8 mouse cellular contexts compared by ENCODE assay signal in genomic region chr17:42876001-42876903, GRCm38 (mm10). TPM values are rescaled to one million over a fixed set of nuclear protein-coding genes. Genes with fewer than 3 reads are reported as not detected.
A peak's percentile ranks its signal among the peaks of the same experiment; 100 is the strongest.
DNase-seq lines count a peak whose midpoint lies in the region; ATAC-seq and TF ChIP-seq lines count a peak whose summit lies in the region.

Cd2ap (minus strand) TSS chr17:42876665.

- no peak for TF ChIP-seq CTCF in cortical plate, adult 2 months (IDR thresholded peaks at IDR 0.05; ENCODE audit: extremely low read depth, insufficient read depth, low read length)

- peak; percentile 75 for ATAC-seq in activated CD4-positive, CD25-positive, alpha-beta regulatory T cell, adult 4 months
- peak; percentile 81 for ATAC-seq in inflammation-experienced regulatory T-cells, adult 6 months
- ATAC-seq in megakaryocyte-erythroid progenitor cell, adult 5-6 weeks (replicated peaks; ENCODE audit: low FRiP score, low TSS enrichment, poor library complexity, severe bottlenecking) = peak; percentile 86

- DNase-seq in gastrocnemius, postnatal 10 days = peak; percentile 99
- peak; percentile 92 to 98 for DNase-seq in left cerebral cortex, postnatal 10 days (ENCODE audit: extremely low spot score in 1 of 2, low spot score in 2 of 2)
- DNase-seq in right cerebral cortex, postnatal 25 days = peak; percentile 95
- peak; percentile 95 to 97 for DNase-seq in urinary bladder, postnatal 4 days (ENCODE audit: low spot score in 2 of 2)

- peak within 1 kb of the TSS; percentile 95 for H3K27ac ChIP-seq in cortical plate, adult 2 months (ENCODE audit: insufficient read depth, low read length)

- peak within 1 kb of the TSS; percentile 61 for H3K4me3 ChIP-seq in cortical plate, adult 2 months (ENCODE audit: insufficient read depth, low read length)

- intact Hi-C loops in left cerebral cortex, postnatal 10 days (cut with DNase I) = no loop called here

- peak; percentile 80 for TF ChIP-seq POLR2A in cortical plate, adult 2 months (IDR thresholded peaks at IDR 0.05; ENCODE audit: extremely low read depth, insufficient read depth, low read length)

- H3K4me1 ChIP-seq in cortical plate, adult 2 months (ENCODE audit: control insufficient read depth, insufficient read depth, low read length) = peaks cover 2% of the 10 kb centered on the region; the same call in 1 of the 2 replicates

RNA-seq across cellular contexts. Expression of gene Cd2ap, which starts in this region (rescaled TPM):
- polyA plus RNA-seq in activated CD4-positive, CD25-positive, alpha-beta regulatory T cell, adult 4 months (2017; shearing (Covaris generic)) = 10 to 100 TPM in 1 of 2 experiments, 1 to 10 TPM in 1; 9.1 to 12.1 TPM
- 19.9 and 20.9 TPM in 2 replicates for polyA plus RNA-seq in cortical plate, adult 2 months (2012; rRNA removed)
- 10 to 100 TPM; 22.5 to 30.7 TPM for total RNA-seq in gastrocnemius, postnatal 10 days (2021)
- polyA plus RNA-seq in inflammation-experienced regulatory T-cells, adult 6 months (2017; shearing (Covaris generic)) = 10 to 100 TPM in 2 of 3 experiments, 1 to 10 TPM in 1; 4.4 to 14.9 (median 14.9) TPM
- 10 to 100 TPM; 19.0 to 19.4 TPM for total RNA-seq in left cerebral cortex, postnatal 10 days (2021)
- 15.0 and 15.9 TPM in 2 replicates for total RNA-seq in megakaryocyte-erythroid progenitor cell, adult 5-6 weeks (2014; fragmentation: Nextera tagmentation)
- 12.3 and 12.8 TPM in 2 replicates for total RNA-seq in megakaryocyte-erythroid progenitor cell, adult 5-6 weeks (2017)

Comparison
In these comparisons a context has a peak if more than half of its experiments do, and no peak if none do; other contexts are left out.
1. Peak in every context shown above with its lines: DNase-seq, ATAC-seq, H3K4me3 ChIP-seq and H3K27ac ChIP-seq.